Mouse (Mus musculus): ENCODE data around the gene Swap70.

The Swap70 gene

GRCm38 (mm10) chr7:110298739-110299410, 77.4 kb downstream of the Swap70 start:
- in situ Hi-C loops (cut with MboI, MseI): no loop called here

- in situ Hi-C loops (cut with MboI, MseI): no loop called here
Measured at GRCm38 (mm10) chr7:110302886-110303285, 81.4 kb downstream of the Swap70 start.

GRCm38 (mm10) chr7:110305486-110305885, 84.0 kb downstream of the Swap70 start:
- in situ Hi-C loops (cut with MboI, MseI): no loop called here

- in situ Hi-C loops (cut with MboI, MseI): no loop called here
Measured at GRCm38 (mm10) chr7:110306281-110306680, 84.8 kb downstream of the Swap70 start.

- in situ Hi-C loops (cut with MboI, MseI): no loop called here
Measured at GRCm38 (mm10) chr7:110307741-110308140, 86.2 kb downstream of the Swap70 start.

- in situ Hi-C loops (cut with MboI, MseI): no loop called here
Measured at GRCm38 (mm10) chr7:110309246-110309645, 87.7 kb downstream of the Swap70 start.

- in situ Hi-C loops (cut with MboI, MseI): no loop called here
Measured at GRCm38 (mm10) chr7:110313392-110314055, 92.0 kb downstream of the Swap70 start.

GRCm38 (mm10) chr7:110314401-110314890, 92.9 kb downstream of the Swap70 start:
- in situ Hi-C loops (cut with MboI, MseI): no loop called here

- in situ Hi-C loops (cut with MboI, MseI): no loop called here
Measured at GRCm38 (mm10) chr7:110315352-110315751, 93.8 kb downstream of the Swap70 start.

- in situ Hi-C loops (cut with MboI, MseI): no loop called here
Measured at GRCm38 (mm10) chr7:110317412-110317811, 95.9 kb downstream of the Swap70 start.

GRCm38 (mm10) chr7:110318971-110319519, 97.5 kb downstream of the Swap70 start:
- in situ Hi-C loops (cut with MboI, MseI): no loop called here

- in situ Hi-C loops (cut with MboI, MseI): no loop called here
Measured at GRCm38 (mm10) chr7:110321106-110321505, 99.6 kb downstream of the Swap70 start.

GRCm38 (mm10) chr7:110324852-110325251, 103.3 kb downstream of the Swap70 start:
- in situ Hi-C loops (cut with MboI, MseI): loop anchor here (5.0 kb wide), 1 partner anchor 57 kb away; no protein-coding TSS in a partner anchor

GRCm38 (mm10) chr7:110325381-110326110, 104.0 kb downstream of the Swap70 start:
- in situ Hi-C loops (cut with MboI, MseI): loop anchor here (5.0 kb wide), 1 partner anchor 57 kb away; no protein-coding TSS in a partner anchor

Data from T-helper 2 cell (primary cell).